Mouse (Mus musculus) heart, adult 2 months (tissue): ENCODE data around the gene Gm10577.

Experiments used
- CTCF ChIP-seq: fragments of 200-600 bp; IDR thresholded peaks from 2 replicates; pipeline ENCODE4 v1.8.1; 2022; ENCODE audit warnings: antibody characterized with exemption, mild to moderate bottlenecking, moderate library complexity
- EP300 ChIP-seq: fragments of 200-500 bp; IDR thresholded peaks from 2 replicates; pipeline ENCODE4 v1.6.1; 2011; ENCODE audit warnings: low read depth, low read length, control low read depth; ENCODE audit not compliant: insufficient read depth
- POLR2A ChIP-seq: fragments of 200-500 bp; IDR thresholded peaks from 2 replicates; pipeline ENCODE4 v1.6.1; 2011; ENCODE audit warnings: mild to moderate bottlenecking, low read depth, low read length, control low read depth; ENCODE audit not compliant: insufficient read depth

GRCm38 (mm10) chr4:101000622-101001021 lies 19.9 kb downstream of the Gm10577 start:
- TF ChIP-seq CTCF (no peak), POLR2A (no peak), EP300 (no peak)
